Mouse (Mus musculus): Measurements from ENCODE around the gene Aasdhppt. TPM values are rescaled to one million over a fixed set of nuclear protein-coding genes. Genes with fewer than 3 reads are reported as not detected.

Gene Aasdhppt
- polyA plus RNA-seq, 1 experiment from 2014 or later: 39.0 TPM

Small RNA genes within 50 kb of the gene (microRNA-seq; reads per million reads assigned to microRNA genes)
- not detected for gene Gm22195 (ENCODE audit: borderline number of aligned reads)

Other genes starting within 250 kb of the Aasdhppt start
- gene Kbtbd3, start 362 bp upstream of the Aasdhppt start, polyA plus RNA-seq (2014; fragmentation: Nextera tagmentation; extraction: Ambion mirVana): 3.9 and 4.4 TPM in 2 replicates
- gene Msantd4, start 67.1 kb upstream of the Aasdhppt start, polyA plus RNA-seq (2014; fragmentation: Nextera tagmentation; extraction: Ambion mirVana): 23.8 and 26.8 TPM in 2 replicates